Mouse (Mus musculus) liver, adult (tissue): ENCODE measurements around the gene Zfp708.
"Not testable (repeated sequence)": the region's sequence is repeated elsewhere in the genome, so short reads cannot be mapped to it uniquely, and the experiment has no call there.

Experiments
- GATA4 ChIP-seq: IDR thresholded peaks from 2 replicates; pipeline ENCODE4 v1.6.1; 2014; ENCODE audit warnings: mild to moderate bottlenecking, low read length; ENCODE audit not compliant: insufficient replicate concordance

The Zfp708 gene

DNA sequence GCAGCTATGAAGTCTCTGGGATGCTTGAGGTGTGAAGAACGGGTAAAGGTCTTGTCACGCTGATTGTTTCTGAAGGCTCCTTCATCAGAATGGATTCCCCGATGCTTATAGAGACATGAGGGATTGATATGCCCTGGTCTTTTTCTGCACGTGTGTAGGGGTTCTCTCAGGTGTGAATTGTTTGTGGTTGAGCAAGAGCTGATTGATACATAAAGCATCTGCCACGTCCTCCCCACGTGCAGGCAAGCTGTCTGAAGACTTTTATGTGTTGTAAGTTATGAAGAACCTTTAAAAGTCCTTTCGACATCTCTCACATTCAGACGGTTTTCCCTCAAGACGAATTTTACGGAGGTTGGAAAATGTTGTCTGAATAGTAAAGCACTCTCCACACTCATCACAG, at the start of gene Zfp708:
TSS of gene Zfp708 (minus strand) at position 101 of the 400 bp plus-strand sequence.
- TF ChIP-seq GATA4 = no peak

- TF ChIP-seq GATA4 = no peak
Observed at GRCm38 (mm10) chr13:67128038-67128721, 30.4 kb upstream of the Zfp708 start.

- no peak for TF ChIP-seq GATA4
Observed at GRCm38 (mm10) chr13:67124460-67124859, 26.7 kb upstream of the Zfp708 start.

DNA sequence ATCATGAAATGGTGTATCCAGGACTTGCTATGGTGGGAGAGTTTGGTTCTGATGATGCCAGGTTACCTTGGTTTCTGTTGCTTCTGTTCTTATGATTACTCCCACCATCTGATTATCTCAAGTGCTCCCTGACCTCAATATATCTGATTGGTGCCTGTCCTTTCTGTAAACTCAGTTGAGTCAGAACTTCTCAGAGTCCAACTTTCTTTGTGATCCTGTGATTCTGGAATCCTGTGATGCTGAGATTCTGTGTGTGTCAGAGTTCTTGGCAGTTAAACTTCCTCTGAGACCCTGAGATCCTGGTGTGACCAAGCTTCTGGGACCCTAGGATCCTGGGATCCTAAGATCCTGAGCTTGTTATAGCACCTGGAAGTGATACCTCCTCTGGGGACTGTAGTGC, 23.6 kb upstream of the Zfp708 start, which contains the start of gene Zfp759:
TSS of gene Zfp759 (plus strand) at position 301 of the 400 bp plus-strand sequence.
- not testable (repeated sequence) for TF ChIP-seq GATA4

- not testable (repeated sequence) for TF ChIP-seq GATA4
Observed at GRCm38 (mm10) chr13:67116163-67116562, 18.4 kb upstream of the Zfp708 start, which contains the start of gene Rslcan18. Gene Rslcan18, minus strand, starts transcription at chr13:67116263.

- TF ChIP-seq GATA4 = no peak
Observed at GRCm38 (mm10) chr13:67113287-67113686, 15.5 kb upstream of the Zfp708 start.

DNA sequence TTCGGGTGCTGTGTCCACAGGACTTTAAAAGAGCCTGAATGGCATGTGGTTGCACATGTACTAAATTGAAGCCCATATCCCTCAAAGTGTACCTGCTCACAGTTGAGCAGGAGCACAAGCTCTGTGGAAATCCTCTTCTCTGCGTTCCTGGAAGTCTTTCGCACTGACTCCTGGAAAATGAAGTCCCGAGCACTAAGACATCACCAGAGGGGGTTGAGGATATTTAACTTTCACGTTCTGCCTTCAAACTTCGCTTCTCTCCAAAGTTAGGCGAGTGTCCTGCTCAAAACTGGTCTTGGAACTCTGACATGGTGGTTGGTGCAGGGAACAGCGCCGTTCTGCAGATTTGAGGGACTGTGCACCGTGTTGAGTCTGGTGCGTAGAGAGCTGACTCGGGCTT, 14.3 kb upstream of the Zfp708 start:
- TF ChIP-seq GATA4 = no peak

DNA sequence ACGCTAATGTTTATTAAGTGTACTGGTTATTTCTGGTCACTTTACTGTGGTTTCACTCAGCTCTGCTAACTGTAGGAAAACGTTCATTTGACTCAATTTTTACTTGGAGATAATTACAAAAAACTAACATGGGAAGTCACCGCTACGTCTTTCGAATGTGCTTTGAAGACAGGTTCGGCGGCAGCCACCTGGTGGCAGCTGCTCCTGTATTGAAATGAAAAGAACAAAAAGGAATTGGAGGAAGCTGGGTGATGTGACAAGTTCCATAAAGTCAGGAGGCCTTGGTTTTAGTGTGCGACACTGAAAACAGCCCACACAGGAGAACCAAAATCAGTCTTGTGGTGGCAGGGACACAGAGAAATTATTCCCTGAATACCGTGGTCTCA, 11.0 kb upstream of the Zfp708 start:
- no peak for TF ChIP-seq GATA4

- peak; percentile 30; the same call in 1 of the 2 replicates for TF ChIP-seq GATA4
Observed at GRCm38 (mm10) chr13:67108194-67108820, 10.5 kb upstream of the Zfp708 start, which contains the start of gene Gm28557. Gene Gm28557, minus strand, starts transcription at chr13:67108604.

- no peak for TF ChIP-seq GATA4
Observed at GRCm38 (mm10) chr13:67107681-67108080, 9.9 kb upstream of the Zfp708 start.

DNA sequence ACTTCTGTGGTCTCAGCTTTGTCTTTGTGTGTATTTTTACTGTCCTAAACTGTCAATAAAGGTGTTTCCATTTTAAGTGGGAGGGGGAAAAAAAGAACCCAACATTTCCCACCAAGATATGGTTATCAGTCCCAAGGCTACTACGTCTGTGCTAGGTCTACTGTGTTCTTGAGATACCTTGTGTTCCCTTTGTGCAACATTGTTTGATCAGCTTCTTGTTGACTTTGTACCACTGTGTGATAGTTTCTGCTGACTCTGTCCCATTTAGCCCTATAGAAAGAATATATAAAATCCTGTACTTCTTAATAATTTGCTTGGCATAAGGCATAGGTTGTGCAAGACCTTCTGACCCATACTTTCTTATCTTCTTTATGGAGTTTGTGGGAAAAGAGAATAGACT, 7.6 kb downstream of the Zfp708 start:
- TF ChIP-seq GATA4 = no peak

DNA sequence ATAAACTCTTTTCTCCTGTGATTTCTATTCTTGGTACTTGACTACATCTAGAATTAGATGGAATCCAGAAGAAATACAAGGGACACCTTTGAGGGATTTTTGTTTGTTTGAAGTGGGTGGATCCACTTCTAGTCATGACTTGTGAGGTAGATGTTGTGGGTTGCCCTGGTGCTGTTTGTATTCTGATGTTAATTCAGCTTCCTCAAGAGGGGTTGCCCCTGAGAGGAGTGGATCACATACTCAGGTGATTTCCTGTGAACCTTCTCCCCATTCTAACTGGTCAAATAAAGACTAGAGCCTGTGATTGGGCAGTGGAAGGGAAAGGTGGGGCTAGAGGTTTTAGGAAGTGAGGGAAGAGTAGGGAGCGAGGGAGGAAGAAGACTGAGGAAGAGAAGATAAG, 15.8 kb downstream of the Zfp708 start:
- no peak for TF ChIP-seq GATA4

DNA sequence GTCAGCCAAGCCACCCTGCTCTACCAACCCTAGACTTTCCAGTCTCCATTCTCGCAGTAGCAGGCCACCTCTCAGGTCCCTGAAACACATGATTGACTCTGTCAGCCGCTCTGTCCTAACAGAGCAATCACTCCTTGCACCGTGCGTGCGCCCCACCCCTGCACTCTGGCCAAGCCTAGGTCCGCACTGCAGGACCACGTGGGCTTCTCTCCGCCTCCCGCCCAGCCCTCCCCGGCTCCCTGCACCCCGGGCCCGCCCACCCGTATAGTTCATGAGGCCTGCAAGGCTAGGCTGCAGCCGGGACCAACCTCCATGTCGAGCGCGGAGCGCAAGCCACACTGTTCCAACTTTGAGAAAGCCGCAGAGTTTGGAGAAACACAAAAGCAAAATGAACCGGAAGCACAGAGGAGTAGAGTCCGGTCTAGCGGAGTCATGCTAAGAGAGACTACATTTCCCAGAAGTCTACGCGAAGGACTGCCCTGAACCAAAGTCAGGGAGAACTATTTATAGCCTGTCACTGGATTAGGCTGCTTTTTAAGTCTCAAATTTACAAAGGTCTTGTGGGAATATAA, 16.5 kb downstream of the Zfp708 start:
- TF ChIP-seq GATA4 = no peak

GRCm38 (mm10) chr13:67077244-67077643, 20.5 kb downstream of the Zfp708 start:
- no peak for TF ChIP-seq GATA4

DNA sequence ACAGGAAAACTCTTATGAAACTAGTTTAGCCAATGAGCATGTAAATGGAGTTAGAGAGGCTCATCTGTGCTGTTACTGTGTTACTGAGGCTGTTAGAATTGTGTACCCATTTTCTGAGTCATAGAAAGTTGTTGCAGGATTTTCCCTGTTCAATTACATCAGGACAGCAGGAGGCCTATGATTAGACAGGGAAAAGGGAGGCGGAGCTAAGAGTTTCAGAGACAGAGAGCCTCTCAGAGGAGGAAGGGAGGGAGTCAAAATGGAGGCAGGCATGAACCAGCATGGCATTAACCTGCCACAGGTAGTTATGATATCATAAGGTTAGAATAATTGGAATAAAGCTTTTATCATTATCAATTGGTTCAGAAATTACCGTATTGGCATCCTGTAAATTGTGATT, 25.0 kb downstream of the Zfp708 start:
- no peak for TF ChIP-seq GATA4

GRCm38 (mm10) chr13:67065386-67065785, 32.4 kb downstream of the Zfp708 start:
- no peak for TF ChIP-seq GATA4
